Mouse (Mus musculus): ENCODE results near the gene Slpi. TPM values are rescaled to one million over a fixed set of nuclear protein-coding genes. Genes with fewer than 3 reads are reported as not detected.
A peak's percentile ranks its signal among the peaks of the same experiment; 100 is the strongest.

Slpi gene
- polyA plus RNA-seq (2015; fragmentation: Nextera tagmentation; extraction: Ambion mirVana) = 22.6 and 26.6 TPM in 2 replicates

- H3K4me3 ChIP-seq (ENCODE audit: low read depth, low read length) = peak within 1 kb of the TSS; percentile 46
- peaks cover 10% of the 10 kb centered on the region for H3K27me3 ChIP-seq (ENCODE audit: control insufficient read depth, insufficient read depth, low read depth, low read length)
- H3K9ac ChIP-seq (ENCODE audit: low read depth, low read length) = no peak within 1 kb of the TSS
- H3K4me2 ChIP-seq (ENCODE audit: low read depth, low read length) = peak within 1 kb of the TSS; percentile 48
- H3K9me3 ChIP-seq (replicated peaks; ENCODE audit: control insufficient read depth, low read length) = no peaks in the 10 kb centered on the region
- H3K36me3 ChIP-seq (ENCODE audit: control insufficient read depth, insufficient read depth) = no peaks in the 10 kb centered on the region
- WGBS (ENCODE audit: insufficient replicate concordance) = 1% methylated on average over 17 of the region's 17 CpGs
- ATAC-seq (ENCODE audit: low read depth) = no peak
- H3K4me1 ChIP-seq (ENCODE audit: control insufficient read depth, low read depth, low read length) = no peaks in the 10 kb centered on the region; the same call in 1 of the 2 replicates
- H3K27ac ChIP-seq (ENCODE audit: low read length) = no peak within 1 kb of the TSS
Observed at GRCm38 (mm10) chr2:164389020-164389419, at the start of gene Slpi. Slpi (minus strand) TSS chr2:164389095.

GRCm38 (mm10) chr2:164438257-164438656 is 49.4 kb upstream of the Slpi start:
- peak; percentile 33 for ATAC-seq (ENCODE audit: low read depth)

GRCm38 (mm10) chr2:164437710-164438109 is 48.8 kb upstream of the Slpi start:
- peak; percentile 23; the same call in 1 of the 2 replicates for ATAC-seq (ENCODE audit: low read depth)
- Histone ChIP-seq H3K4me2 (ENCODE audit: low read depth, low read length) (peak overlapping the region; percentile 36), H3K9ac (ENCODE audit: low read depth, low read length) (no peak overlapping the region), H3K9me3 (replicated peaks; ENCODE audit: control insufficient read depth, low read length) (no peaks in the 10 kb centered on the region), H3K36me3 (ENCODE audit: control insufficient read depth, insufficient read depth) (no peaks in the 10 kb centered on the region), H3K27me3 (ENCODE audit: control insufficient read depth, insufficient read depth, low read depth, low read length) (peaks cover 8% of the 10 kb centered on the region), H3K4me3 (ENCODE audit: low read depth, low read length) (no peak overlapping the region; the same call in 1 of the 2 replicates), H3K27ac (ENCODE audit: low read length) (peak overlapping the region; percentile 65), H3K4me1 (ENCODE audit: control insufficient read depth, low read depth, low read length) (peaks cover 2% of the 10 kb centered on the region)
- WGBS (ENCODE audit: insufficient replicate concordance) = 31% methylated on average over 6 of the region's 6 CpGs

More at GRCm38 (mm10) chr2:164438257-164438656, 49.4 kb upstream of the Slpi start:
- no peak overlapping the region for H3K9ac ChIP-seq (ENCODE audit: low read depth, low read length)
- no peaks in the 10 kb centered on the region for H3K9me3 ChIP-seq (replicated peaks; ENCODE audit: control insufficient read depth, low read length)
- H3K27me3 ChIP-seq (ENCODE audit: control insufficient read depth, insufficient read depth, low read depth, low read length) = peaks cover 14% of the 10 kb centered on the region
- peak overlapping the region; percentile 12; the same call in 1 of the 2 replicates for H3K4me2 ChIP-seq (ENCODE audit: low read depth, low read length)
- WGBS (ENCODE audit: insufficient replicate concordance) = 36% methylated on average over 8 of the region's 8 CpGs
- no peaks in the 10 kb centered on the region for H3K36me3 ChIP-seq (ENCODE audit: control insufficient read depth, insufficient read depth)
- no peak overlapping the region; the same call in none of the 2 replicates for H3K27ac ChIP-seq (ENCODE audit: low read length)
- peaks cover 2% of the 10 kb centered on the region; the same call in 1 of the 2 replicates for H3K4me1 ChIP-seq (ENCODE audit: control insufficient read depth, low read depth, low read length)
- H3K4me3 ChIP-seq (ENCODE audit: low read depth, low read length) = no peak overlapping the region; the same call in 1 of the 2 replicates

- no peaks in the 10 kb centered on the region for H3K9me3 ChIP-seq (replicated peaks; ENCODE audit: control insufficient read depth, low read length)
- no peaks in the 10 kb centered on the region for H3K36me3 ChIP-seq (ENCODE audit: control insufficient read depth, insufficient read depth)
- peak overlapping the region; percentile 65 for H3K27ac ChIP-seq (ENCODE audit: low read length)
- H3K4me1 ChIP-seq (ENCODE audit: control insufficient read depth, low read depth, low read length) = peaks cover 2% of the 10 kb centered on the region
- peak; percentile 43 for ATAC-seq (ENCODE audit: low read depth)
- peaks cover 7% of the 10 kb centered on the region for H3K27me3 ChIP-seq (ENCODE audit: control insufficient read depth, insufficient read depth, low read depth, low read length)
- no peak overlapping the region for H3K4me3 ChIP-seq (ENCODE audit: low read depth, low read length)
- WGBS (ENCODE audit: insufficient replicate concordance) = 39% methylated on average over 3 of the region's 3 CpGs
- H3K9ac ChIP-seq (ENCODE audit: low read depth, low read length) = peak overlapping the region; percentile 4; the same call in 1 of the 2 replicates
- H3K4me2 ChIP-seq (ENCODE audit: low read depth, low read length) = peak overlapping the region; percentile 36; the same call in 1 of the 2 replicates
Observed at GRCm38 (mm10) chr2:164436961-164437360, 48.1 kb upstream of the Slpi start.

- Histone ChIP-seq H3K4me1 (ENCODE audit: control insufficient read depth, low read depth, low read length) (peaks cover 2% of the 10 kb centered on the region), H3K27ac (ENCODE audit: low read length) (peak overlapping the region; percentile 65)
- 17% methylated on average over 8 of the region's 8 CpGs for WGBS (ENCODE audit: insufficient replicate concordance)
Observed at GRCm38 (mm10) chr2:164436215-164436913, 47.5 kb upstream of the Slpi start.

GRCm38 (mm10) chr2:164435216-164436090 is 46.6 kb upstream of the Slpi start:
- WGBS (ENCODE audit: insufficient replicate concordance) = 14% methylated on average over 5 of the region's 5 CpGs
- peaks cover 2% of the 10 kb centered on the region for H3K4me1 ChIP-seq (ENCODE audit: control insufficient read depth, low read depth, low read length)
- no peaks in the 10 kb centered on the region for H3K36me3 ChIP-seq (ENCODE audit: control insufficient read depth, insufficient read depth)
- H3K4me2 ChIP-seq (ENCODE audit: low read depth, low read length) = peak overlapping the region; percentile 20; the same call in 1 of the 2 replicates
- no peak for ATAC-seq (ENCODE audit: low read depth)
- no peaks in the 10 kb centered on the region for H3K27me3 ChIP-seq (ENCODE audit: control insufficient read depth, insufficient read depth, low read depth, low read length)
- H3K9me3 ChIP-seq (replicated peaks; ENCODE audit: control insufficient read depth, low read length) = no peaks in the 10 kb centered on the region
- H3K27ac ChIP-seq (ENCODE audit: low read length) = peak overlapping the region; percentile 59
- H3K4me3 ChIP-seq (ENCODE audit: low read depth, low read length) = no peak overlapping the region
- H3K9ac ChIP-seq (ENCODE audit: low read depth, low read length) = no peak overlapping the region

More at GRCm38 (mm10) chr2:164436215-164436913, 47.5 kb upstream of the Slpi start:
- peaks cover 3% of the 10 kb centered on the region for H3K27me3 ChIP-seq (ENCODE audit: control insufficient read depth, insufficient read depth, low read depth, low read length)
- H3K36me3 ChIP-seq (ENCODE audit: control insufficient read depth, insufficient read depth) = no peaks in the 10 kb centered on the region
- peak overlapping the region; percentile 4; the same call in 1 of the 2 replicates for H3K9ac ChIP-seq (ENCODE audit: low read depth, low read length)
- no peak overlapping the region for H3K4me3 ChIP-seq (ENCODE audit: low read depth, low read length)
- peak overlapping the region; percentile 4; the same call in 1 of the 2 replicates for H3K4me2 ChIP-seq (ENCODE audit: low read depth, low read length)
- no peaks in the 10 kb centered on the region for H3K9me3 ChIP-seq (replicated peaks; ENCODE audit: control insufficient read depth, low read length)
- no peak for ATAC-seq (ENCODE audit: low read depth)

- Histone ChIP-seq H3K27ac (ENCODE audit: low read length) (peak overlapping the region; percentile 59), H3K27me3 (ENCODE audit: control insufficient read depth, insufficient read depth, low read depth, low read length) (no peaks in the 10 kb centered on the region), H3K36me3 (ENCODE audit: control insufficient read depth, insufficient read depth) (no peaks in the 10 kb centered on the region), H3K9me3 (replicated peaks; ENCODE audit: control insufficient read depth, low read length) (no peaks in the 10 kb centered on the region), H3K4me2 (ENCODE audit: low read depth, low read length) (peak overlapping the region; percentile 20; the same call in 1 of the 2 replicates), H3K4me1 (ENCODE audit: control insufficient read depth, low read depth, low read length) (peaks cover 2% of the 10 kb centered on the region), H3K4me3 (ENCODE audit: low read depth, low read length) (no peak overlapping the region), H3K9ac (ENCODE audit: low read depth, low read length) (peak overlapping the region; percentile 16; the same call in 1 of the 2 replicates)
- no peak for ATAC-seq (ENCODE audit: low read depth)
- WGBS (ENCODE audit: insufficient replicate concordance) = 57% methylated on average over 3 of the region's 3 CpGs
Observed at GRCm38 (mm10) chr2:164434681-164435080, 45.8 kb upstream of the Slpi start.

- Histone ChIP-seq H3K4me1 (ENCODE audit: control insufficient read depth, low read depth, low read length) (peaks cover 2% of the 10 kb centered on the region), H3K27me3 (ENCODE audit: control insufficient read depth, insufficient read depth, low read depth, low read length) (no peaks in the 10 kb centered on the region), H3K4me2 (ENCODE audit: low read depth, low read length) (peak overlapping the region; percentile 41), H3K9ac (ENCODE audit: low read depth, low read length) (no peak overlapping the region), H3K9me3 (replicated peaks; ENCODE audit: control insufficient read depth, low read length) (no peaks in the 10 kb centered on the region), H3K4me3 (ENCODE audit: low read depth, low read length) (peak overlapping the region; percentile 6; the same call in 1 of the 2 replicates), H3K36me3 (ENCODE audit: control insufficient read depth, insufficient read depth) (no peaks in the 10 kb centered on the region; the same call in 1 of the 2 replicates), H3K27ac (ENCODE audit: low read length) (peak overlapping the region; percentile 76)
- WGBS (ENCODE audit: insufficient replicate concordance) = 51% methylated on average over 9 of the region's 9 CpGs
- ATAC-seq (ENCODE audit: low read depth) = no peak
Observed at GRCm38 (mm10) chr2:164433278-164433895, 44.5 kb upstream of the Slpi start.

Measured in liver, embryonic 16.5 days (tissue).